Mouse (Mus musculus) T-helper 17 cell (primary cell): ENCODE results near the gene Sucnr1.

Experiments
- in situ Hi-C, 2 experiments: fragments of 300-600 bp; cut with MboI, MseI; formaldehyde crosslinking; loops; 1 replicate in 1 of 2; 2 replicates in 1 of 2; pipeline ENCODE4 v1.15.1; 2025; ENCODE audit warnings: high pct_unique_total_duplicates in 2 of 2

Gene Sucnr1

DNA sequence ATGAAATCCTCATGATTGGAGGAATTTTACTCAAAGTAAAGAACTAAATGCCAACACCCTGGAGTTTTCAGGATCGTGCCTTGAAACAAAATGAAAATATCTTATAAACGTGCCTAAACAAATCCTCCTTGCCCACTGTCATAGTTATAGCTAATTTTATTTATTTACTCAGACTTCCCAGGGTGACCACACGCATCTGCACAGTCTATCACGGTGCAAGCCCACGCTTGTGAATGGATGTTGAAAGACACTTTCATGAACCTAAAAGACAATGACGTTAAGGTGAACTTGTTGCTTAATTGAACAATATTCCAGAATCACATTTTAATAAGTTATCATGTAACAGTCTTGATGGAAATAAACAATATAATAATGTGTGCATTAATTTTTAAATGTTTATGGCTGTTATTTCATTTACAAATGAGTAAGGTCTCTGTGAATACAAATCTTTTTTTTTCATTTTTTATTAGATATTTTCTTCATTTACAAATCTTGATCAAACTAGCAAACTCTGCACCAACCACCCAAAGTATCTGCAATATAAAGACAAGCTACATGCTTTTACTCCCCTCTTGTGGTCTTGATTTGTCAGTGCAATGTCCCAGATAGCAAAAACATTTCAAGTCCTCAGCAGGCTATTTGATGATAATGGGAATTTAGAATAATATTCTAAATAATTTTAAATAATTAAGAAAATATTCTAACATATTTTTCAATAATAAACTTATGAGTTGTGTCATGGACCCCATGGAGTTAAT lies 30.4 kb downstream of the Sucnr1 start:
- in situ Hi-C loops: no loop called here

DNA sequence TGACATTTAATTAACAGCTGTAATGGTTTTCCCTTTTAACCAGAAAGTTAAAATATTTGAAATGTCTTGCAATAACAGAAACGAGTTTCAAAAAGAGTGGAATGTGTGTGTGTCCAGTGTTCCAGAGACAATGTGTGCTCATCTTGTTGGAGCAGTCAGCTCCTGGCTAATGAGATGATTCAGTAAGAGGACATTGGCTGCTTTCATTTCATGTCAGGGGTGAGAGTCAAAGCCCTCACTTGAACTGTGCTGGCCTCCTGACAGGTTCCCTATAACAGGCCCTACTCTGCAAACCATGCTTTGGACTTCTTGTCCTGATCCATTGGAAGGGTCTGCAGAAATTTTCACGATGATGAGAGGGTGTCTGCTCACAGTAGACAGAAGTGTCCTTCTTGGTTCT lies 32.9 kb downstream of the Sucnr1 start:
- in situ Hi-C loops: no loop called here

DNA sequence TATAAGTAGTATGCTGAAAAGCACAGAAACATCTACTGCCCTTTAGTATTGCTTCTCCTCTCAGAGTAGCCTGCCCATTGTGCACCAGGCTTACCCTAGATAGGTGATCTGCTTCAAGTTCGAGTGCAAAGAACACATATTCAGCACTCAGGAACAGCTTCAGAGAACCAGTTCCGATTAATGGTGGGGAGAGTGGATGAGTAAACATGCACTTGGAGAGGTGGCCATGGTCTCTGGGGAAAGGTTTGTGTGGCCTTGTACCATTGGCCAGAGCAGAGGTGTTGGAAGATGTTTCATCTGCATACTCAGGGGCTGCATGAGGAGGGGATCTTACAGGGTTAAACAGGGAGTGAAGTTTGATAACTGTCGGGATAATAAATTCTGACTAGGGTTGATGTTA lies 39.8 kb downstream of the Sucnr1 start:
- in situ Hi-C loops: loop anchor here (5.0 to 10.0 kb wide), 3 partner anchors 361 to 1037 kb away; no protein-coding TSS in a partner anchor

GRCm38 (mm10) chr3:60123859-60124794 lies 42.5 kb downstream of the Sucnr1 start:
- in situ Hi-C loops: loop anchor here (5.0 to 10.0 kb wide), 3 partner anchors 358 to 1039 kb away; no protein-coding TSS in a partner anchor

DNA sequence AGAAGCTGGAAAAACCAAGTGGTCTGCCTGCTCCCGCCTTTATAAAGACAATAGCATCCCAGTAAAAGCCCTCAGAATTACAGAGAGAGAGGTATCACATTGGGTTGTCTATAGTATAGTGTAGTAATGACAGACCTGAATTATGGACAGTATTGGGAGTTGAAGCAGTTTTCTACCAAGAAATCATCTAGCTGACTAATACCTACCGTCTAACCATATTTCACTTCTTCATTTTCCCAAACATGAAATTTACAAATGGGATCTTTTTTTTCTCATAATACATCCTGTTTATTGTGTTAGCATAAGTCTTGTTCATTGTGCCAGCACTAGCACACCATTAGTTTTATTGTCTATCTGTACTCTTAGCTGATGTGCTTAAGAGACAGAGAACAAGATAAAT lies 44.9 kb downstream of the Sucnr1 start:
- in situ Hi-C loops: loop anchor here (5.0 to 10.0 kb wide), 4 partner anchors 388 to 1241 kb away; partner anchors contain the start of gene B430305J03Rik (in 1 of the 2)

GRCm38 (mm10) chr3:60128282-60128681 lies 46.6 kb downstream of the Sucnr1 start:
- in situ Hi-C loops: loop anchor here (5.0 to 10.0 kb wide), 4 partner anchors 387 to 1239 kb away; partner anchors contain the start of gene B430305J03Rik (in 1 of the 2)

- in situ Hi-C loops: no loop called here
Observed at GRCm38 (mm10) chr3:60135801-60136200, 54.1 kb downstream of the Sucnr1 start.
